Comparison of ENCODE assay signal across 21 mouse cellular contexts in genomic region chr3:57580426-57581195, GRCm38 (mm10). TPM values are rescaled to one million over a fixed set of nuclear protein-coding genes. Genes with fewer than 3 reads are reported as not detected.
"Had no signal": no experiment of that assay in that cellular context is flagged by ENCODE, and none has a peak within 500 bp of the region (broad histone marks: within the 10 kb centered on the region; RNA-seq: fewer than 3 reads in every experiment).

No protein-coding gene starts in this region.

- DNase-seq: lung, adult 2 months; lung, postnatal 14 days; lung, postnatal 36 days; retina, postnatal 1 day; right cerebral cortex, adult 18-20 months; right cerebral cortex, postnatal 25 days; right cerebral cortex, postnatal 4 days; spleen, adult 18-20 months; thymus, adult 18-20 months; thymus, postnatal 14 days; thymus, postnatal 36 days had no signal

- H3K27me3 ChIP-seq: lung, embryonic 15.5 days; midbrain, embryonic 13.5 days; midbrain, embryonic 15.5 days had no signal

- H3K36me3 ChIP-seq: lung, embryonic 15.5 days; midbrain, embryonic 13.5 days; midbrain, embryonic 15.5 days; neural tube, embryonic 13.5 days; neural tube, embryonic 15.5 days had no signal

- H3K4me2 ChIP-seq: lung, embryonic 15.5 days; midbrain, embryonic 11.5 days; midbrain, embryonic 13.5 days; midbrain, embryonic 15.5 days; neural tube, embryonic 13.5 days; neural tube, embryonic 15.5 days had no signal

- H3K4me3 ChIP-seq: lung, embryonic 15.5 days; megakaryocyte, embryonic 14.5 days; midbrain, embryonic 13.5 days; midbrain, embryonic 15.5 days; neural tube, embryonic 13.5 days; neural tube, embryonic 15.5 days had no signal

RNA-seq across cellular contexts. Expression of gene Wwtr1, which starts 4.9 kb away (rescaled TPM):
- total RNA-seq: megakaryocyte progenitor cell, adult 5-6 weeks; monocyte, adult 5-6 weeks had no signal
- polyA plus RNA-seq: macrophage had no signal
